Mouse (Mus musculus): ENCODE measurements around the gene Bpifb4. TPM values are rescaled to one million over a fixed set of nuclear protein-coding genes. Genes with fewer than 3 reads are reported as not detected.

Gene Bpifb4
- polyA plus RNA-seq, 1 experiment from 2014 or later: not detected

DNA sequence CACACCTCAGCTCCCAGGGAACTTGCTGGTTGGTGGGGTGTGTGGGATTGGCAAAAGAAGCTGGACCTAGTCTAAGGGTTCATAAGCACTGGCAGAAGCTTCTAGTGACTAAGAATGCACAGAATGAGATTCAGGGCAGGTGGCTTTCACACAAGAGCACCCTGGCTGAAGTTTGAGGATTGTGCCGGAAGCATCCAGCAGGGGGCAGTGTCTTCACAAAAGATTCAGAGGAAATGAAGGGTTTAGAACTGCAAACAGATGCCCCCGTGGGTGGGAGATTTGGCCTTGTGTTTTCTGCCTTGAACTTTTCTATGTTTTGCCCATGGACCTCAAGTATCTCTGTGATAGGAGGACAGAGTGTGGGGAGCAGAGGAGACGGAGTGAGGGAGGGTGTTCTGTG, 5.5 kb downstream of the Bpifb4 start:
- ATAC-seq: no peak
- DNase-seq (ENCODE audit: low read depth, low spot score): no peak
- in situ Hi-C loops (cut with MboI; ENCODE audit: low pct_unique_long_range_greater_than_20kb): no loop called here
- POLR2A ChIA-PET: no interaction called here
- peaks cover 3% of the 10 kb centered on the region for H3K27me3 ChIP-seq
- CTCF ChIA-PET: interaction anchor here (1.5 kb wide), 1 partner anchor 76 kb away, joined by 3 read pairs; no protein-coding TSS in a partner anchor
- TF ChIP-seq CTCF (IDR thresholded peaks at IDR 0.05): peak; percentile 73

DNA sequence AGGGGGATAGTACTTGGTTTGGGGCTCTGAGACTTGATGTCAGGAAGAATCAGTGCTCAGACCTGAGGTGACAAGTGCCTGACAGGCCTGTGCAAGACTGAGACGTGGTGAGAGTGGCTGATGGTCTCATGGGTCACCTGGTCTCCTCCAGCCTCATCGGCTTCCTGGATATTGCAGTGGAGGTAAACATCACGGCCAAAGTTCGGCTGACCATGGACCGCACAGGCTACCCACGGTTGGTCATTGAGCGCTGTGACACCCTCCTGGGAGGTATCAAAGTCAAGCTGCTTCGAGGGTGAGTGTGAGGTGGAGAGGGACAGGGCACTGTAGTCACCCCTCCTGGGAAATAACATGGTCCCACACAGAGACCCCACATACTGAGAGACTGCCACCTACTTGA, 6.6 kb downstream of the Bpifb4 start:
- in situ Hi-C loops (cut with MboI; ENCODE audit: low pct_unique_long_range_greater_than_20kb): no loop called here
- no peak for TF ChIP-seq CTCF (IDR thresholded peaks at IDR 0.05)
- peaks cover 3% of the 10 kb centered on the region for H3K27me3 ChIP-seq
- CTCF ChIA-PET: no interaction called here
- ATAC-seq: no peak
- no peak for DNase-seq (ENCODE audit: low read depth, low spot score)
- POLR2A ChIA-PET: no interaction called here

DNA sequence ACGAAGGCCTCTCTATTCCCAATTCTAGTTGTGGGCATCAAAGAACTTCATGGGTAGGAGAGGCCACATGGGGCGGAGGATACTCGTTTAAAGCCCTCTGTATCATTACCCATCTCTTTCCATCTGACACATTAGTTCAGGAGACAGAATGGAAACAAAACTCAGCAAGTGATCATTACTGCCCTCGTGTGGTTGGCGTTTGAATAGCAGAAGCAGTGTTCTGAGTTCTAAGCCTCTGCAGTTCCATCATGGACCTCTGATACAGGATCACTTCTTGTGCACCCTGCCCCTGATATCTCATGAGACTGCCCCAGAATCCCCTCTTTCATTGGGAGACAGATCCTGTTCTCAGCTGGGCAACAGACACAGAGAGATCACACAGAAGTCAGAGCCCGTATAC, 14.9 kb downstream of the Bpifb4 start:
- POLR2A ChIA-PET: no interaction called here
- peak; percentile 71 for TF ChIP-seq CTCF (IDR thresholded peaks at IDR 0.05)
- DNase-seq (ENCODE audit: low read depth, low spot score) (no peak), ATAC-seq (no peak)
- in situ Hi-C loops (cut with MboI; ENCODE audit: low pct_unique_long_range_greater_than_20kb): no loop called here
- CTCF ChIA-PET: interaction anchor here (0.7 to 1.3 kb wide), 3 partner anchors 9 to 283 kb away, joined by 3 to 4 read pairs (median 4); no protein-coding TSS in a partner anchor
- H3K27me3 ChIP-seq: no peaks in the 10 kb centered on the region

DNA sequence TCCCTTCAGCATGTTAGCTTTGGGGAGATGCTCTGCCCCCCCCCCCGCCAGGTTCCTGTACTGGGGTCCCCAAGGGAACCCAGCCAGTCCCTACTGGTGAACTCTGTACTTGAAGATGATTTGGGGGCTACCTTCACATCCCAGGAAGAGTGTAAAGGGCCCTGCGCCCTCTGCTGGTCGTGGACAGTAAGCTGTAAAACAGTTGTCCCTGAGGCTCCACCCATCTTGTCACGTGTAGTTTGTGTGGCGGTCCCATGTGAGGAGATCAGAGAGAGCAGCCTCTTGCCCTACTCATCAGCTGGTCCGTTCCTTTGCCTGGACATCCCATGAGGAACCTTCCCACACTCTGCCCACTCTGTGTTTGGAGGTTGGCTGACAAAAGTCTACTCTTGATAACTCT, 15.8 kb downstream of the Bpifb4 start:
- ATAC-seq: no peak
- DNase-seq (ENCODE audit: low read depth, low spot score): no peak
- ChIA-PET CTCF (interaction anchor here (0.7 to 1.3 kb wide), 4 partner anchors 8 to 284 kb away, joined by 3 to 4 read pairs (median 4); no protein-coding TSS in a partner anchor), POLR2A (no interaction called here)
- H3K27me3 ChIP-seq: no peaks in the 10 kb centered on the region
- in situ Hi-C loops (cut with MboI; ENCODE audit: low pct_unique_long_range_greater_than_20kb): no loop called here
- TF ChIP-seq CTCF (IDR thresholded peaks at IDR 0.05): peak; percentile 64

DNA sequence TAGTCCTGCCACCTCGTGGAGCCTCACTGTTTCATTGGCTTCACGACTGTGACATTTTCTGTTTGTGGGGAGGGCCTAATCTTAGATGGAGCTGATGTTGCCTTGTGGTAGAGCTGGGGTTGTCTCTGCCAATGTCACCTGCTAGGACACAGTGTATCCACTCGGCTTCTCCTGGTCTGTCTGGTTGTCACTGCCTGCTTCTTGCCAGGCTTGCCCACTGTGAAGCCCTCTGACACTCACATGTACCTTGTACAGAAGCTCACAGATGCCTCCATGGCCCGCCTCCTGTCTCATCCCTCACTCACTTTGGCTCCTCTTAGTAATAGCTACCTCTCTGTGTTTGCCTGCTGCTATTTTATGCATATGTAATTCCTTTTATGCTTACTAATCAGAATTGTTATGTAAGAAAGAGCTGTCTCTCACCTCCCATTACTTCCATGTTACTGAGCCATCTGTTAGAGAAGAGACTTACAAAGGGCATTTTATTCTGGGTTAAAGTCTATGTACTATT, 24.9 kb downstream of the Bpifb4 start:
- ChIA-PET POLR2A (no interaction called here), CTCF (no interaction called here)
- H3K27me3 ChIP-seq: peaks cover 5% of the 10 kb centered on the region
- in situ Hi-C loops (cut with MboI; ENCODE audit: low pct_unique_long_range_greater_than_20kb): no loop called here
- TF ChIP-seq CTCF (IDR thresholded peaks at IDR 0.05): no peak
- DNase-seq (ENCODE audit: low read depth, low spot score) (no peak), ATAC-seq (no peak)

DNA sequence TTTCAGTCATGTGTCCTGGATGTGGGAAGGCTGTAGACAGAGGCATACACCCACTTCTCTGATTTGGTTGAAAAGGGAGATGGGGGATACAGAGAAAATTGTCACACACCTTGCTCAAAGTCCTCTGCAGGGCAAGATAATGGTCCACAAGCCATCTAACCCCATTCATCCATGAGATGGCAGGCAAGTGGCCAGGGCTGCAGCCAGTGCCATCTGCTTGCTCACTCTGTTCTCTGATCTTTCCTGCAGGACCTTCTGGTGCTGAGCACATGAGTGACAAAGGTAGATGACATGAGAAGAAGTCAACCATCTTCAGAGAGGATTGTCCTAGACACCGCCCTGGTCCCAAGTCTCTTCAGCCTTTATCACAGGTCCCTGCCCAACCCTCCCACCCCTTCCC, 25.3 kb downstream of the Bpifb4 start:
- H3K27me3 ChIP-seq: peaks cover 5% of the 10 kb centered on the region
- in situ Hi-C loops (cut with MboI; ENCODE audit: low pct_unique_long_range_greater_than_20kb): no loop called here
- ChIA-PET POLR2A (no interaction called here), CTCF (no interaction called here)
- no peak for ATAC-seq
- no peak for DNase-seq (ENCODE audit: low read depth, low spot score)
- TF ChIP-seq CTCF (IDR thresholded peaks at IDR 0.05): no peak

DNA sequence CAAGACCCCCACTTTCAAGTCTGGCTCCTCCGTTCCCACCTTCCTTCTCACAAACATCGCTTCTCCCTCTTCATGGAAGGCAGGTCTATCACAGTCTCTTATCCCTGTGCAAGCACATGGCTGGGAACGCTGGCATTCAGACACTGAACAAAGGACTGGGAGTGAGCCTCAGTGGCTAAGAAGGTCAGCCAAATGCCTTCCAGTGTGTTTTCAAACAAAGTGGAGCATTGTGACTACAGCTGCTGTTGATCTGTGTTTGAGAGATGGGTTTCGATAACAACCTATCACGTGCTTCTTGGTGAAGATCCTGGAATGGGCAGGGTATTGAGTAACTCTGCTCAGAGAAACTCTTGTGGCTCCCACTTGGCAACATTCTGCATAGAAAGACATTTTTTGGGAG, 32.2 kb downstream of the Bpifb4 start:
- ATAC-seq (no peak), DNase-seq (ENCODE audit: low read depth, low spot score) (no peak)
- no peak for TF ChIP-seq CTCF (IDR thresholded peaks at IDR 0.05)
- ChIA-PET POLR2A (no interaction called here), CTCF (no interaction called here)
- H3K27me3 ChIP-seq: peaks cover 3% of the 10 kb centered on the region
- in situ Hi-C loops (cut with MboI; ENCODE audit: low pct_unique_long_range_greater_than_20kb): no loop called here

DNA sequence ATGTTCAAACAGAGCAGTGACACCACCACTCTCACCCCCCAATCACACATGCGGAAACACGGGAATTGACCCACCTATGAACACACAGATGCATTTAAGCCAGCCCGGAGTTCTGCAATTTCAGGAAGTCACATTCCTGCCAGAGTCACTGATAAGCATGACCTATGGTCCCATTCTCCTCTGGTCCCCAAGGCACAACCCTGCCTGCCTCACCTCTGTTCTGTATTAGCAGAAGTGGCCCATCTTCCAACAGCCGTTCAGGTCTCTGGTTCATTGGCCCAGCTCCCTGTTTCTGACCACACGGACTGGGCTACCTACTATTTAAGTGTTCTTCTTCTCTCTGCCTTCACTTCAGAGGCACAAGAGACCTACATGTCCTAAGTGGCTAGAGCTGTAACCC, 36.6 kb downstream of the Bpifb4 start, which contains the start of gene Bpifa6:
TSS of gene Bpifa6 (plus strand) at position 364 of the 400 bp plus-strand sequence.
- ATAC-seq (no peak), DNase-seq (ENCODE audit: low read depth, low spot score) (no peak)
- ChIA-PET POLR2A (no interaction called here), CTCF (interaction anchor here (1.0 kb wide), 1 partner anchor 9 kb away, joined by 3 read pairs; no protein-coding TSS in a partner anchor)
- in situ Hi-C loops (cut with MboI; ENCODE audit: low pct_unique_long_range_greater_than_20kb): no loop called here
- H3K27me3 ChIP-seq: peaks cover 10% of the 10 kb centered on the region
- no peak for TF ChIP-seq CTCF (IDR thresholded peaks at IDR 0.05)

DNA sequence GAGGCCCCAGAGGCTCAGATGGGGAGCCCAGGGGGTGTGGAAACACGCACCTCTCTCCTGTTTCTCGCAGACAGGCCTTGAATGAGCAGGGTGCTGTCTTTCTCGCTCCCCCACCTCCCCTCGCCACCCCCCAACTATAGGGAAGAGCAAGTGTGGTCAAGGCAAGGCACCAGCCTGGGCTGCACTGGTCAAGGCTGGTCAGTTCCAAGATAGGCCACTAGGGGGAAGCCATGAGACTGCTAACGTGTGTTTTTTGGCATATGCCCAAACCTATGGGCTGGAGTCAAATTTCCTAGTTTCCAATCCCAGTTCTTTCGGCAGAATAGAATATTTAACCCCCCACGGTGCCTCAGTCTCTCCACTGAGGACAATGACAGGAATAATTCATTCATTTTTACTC, 57.8 kb downstream of the Bpifb4 start:
- ChIA-PET POLR2A (no interaction called here), CTCF (interaction anchor here (1.1 kb wide), 1 partner anchor 10 kb away, joined by 3 read pairs; no protein-coding TSS in a partner anchor)
- peaks cover 20% of the 10 kb centered on the region for H3K27me3 ChIP-seq
- peak; percentile 81 for TF ChIP-seq CTCF (IDR thresholded peaks at IDR 0.05)
- no peak for ATAC-seq
- in situ Hi-C loops (cut with MboI; ENCODE audit: low pct_unique_long_range_greater_than_20kb): no loop called here
- peak; percentile 10 for DNase-seq (ENCODE audit: low read depth, low spot score)

DNA sequence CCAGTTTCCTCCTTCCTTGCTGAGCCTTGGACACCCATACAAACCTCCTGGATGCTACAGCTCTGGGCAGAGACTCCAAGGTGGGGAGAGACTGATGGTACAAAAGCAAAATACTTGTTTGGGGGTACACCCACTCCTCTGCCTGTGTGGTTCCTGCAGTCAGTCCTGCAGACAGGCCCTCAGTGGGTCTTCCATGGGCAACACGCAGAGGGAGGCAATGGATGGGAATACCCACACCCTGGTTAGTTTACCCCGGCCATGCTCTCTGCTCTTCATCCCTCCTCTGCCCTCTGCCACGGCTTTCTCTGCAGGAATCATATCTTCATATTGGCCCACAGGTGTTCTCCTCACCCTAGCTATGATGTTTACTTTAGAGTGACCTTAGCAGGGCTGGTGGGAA, 62.5 kb downstream of the Bpifb4 start:
- TF ChIP-seq CTCF (IDR thresholded peaks at IDR 0.05): no peak
- DNase-seq (ENCODE audit: low read depth, low spot score) (no peak), ATAC-seq (no peak)
- CTCF ChIA-PET: no interaction called here
- in situ Hi-C loops (cut with MboI; ENCODE audit: low pct_unique_long_range_greater_than_20kb): no loop called here
- H3K27me3 ChIP-seq: peaks cover 10% of the 10 kb centered on the region
- POLR2A ChIA-PET: no interaction called here

DNA sequence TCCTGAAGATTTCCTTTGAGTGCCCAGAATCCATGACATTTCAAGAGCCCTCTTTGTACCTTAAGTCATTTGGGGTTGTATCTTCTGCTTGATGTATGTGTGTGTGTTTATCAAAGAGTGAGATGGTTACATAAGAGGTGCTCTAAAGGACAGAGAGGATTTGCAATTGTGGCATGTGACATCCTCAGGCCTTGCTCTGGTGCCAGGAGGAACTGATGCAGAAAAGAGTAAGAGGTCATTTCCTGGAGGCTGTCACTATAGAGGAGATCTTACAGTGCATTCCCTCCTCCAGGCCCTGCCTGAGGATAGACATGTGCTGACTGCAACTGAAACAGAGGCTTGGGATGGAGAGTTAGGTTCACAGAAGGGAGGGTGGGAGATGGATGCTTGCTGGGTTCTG, 63.0 kb downstream of the Bpifb4 start:
- no peak for ATAC-seq
- ChIA-PET CTCF (no interaction called here), POLR2A (no interaction called here)
- peaks cover 10% of the 10 kb centered on the region for H3K27me3 ChIP-seq
- no peak for TF ChIP-seq CTCF (IDR thresholded peaks at IDR 0.05)
- DNase-seq (ENCODE audit: low read depth, low spot score): no peak
- in situ Hi-C loops (cut with MboI; ENCODE audit: low pct_unique_long_range_greater_than_20kb): no loop called here

DNA sequence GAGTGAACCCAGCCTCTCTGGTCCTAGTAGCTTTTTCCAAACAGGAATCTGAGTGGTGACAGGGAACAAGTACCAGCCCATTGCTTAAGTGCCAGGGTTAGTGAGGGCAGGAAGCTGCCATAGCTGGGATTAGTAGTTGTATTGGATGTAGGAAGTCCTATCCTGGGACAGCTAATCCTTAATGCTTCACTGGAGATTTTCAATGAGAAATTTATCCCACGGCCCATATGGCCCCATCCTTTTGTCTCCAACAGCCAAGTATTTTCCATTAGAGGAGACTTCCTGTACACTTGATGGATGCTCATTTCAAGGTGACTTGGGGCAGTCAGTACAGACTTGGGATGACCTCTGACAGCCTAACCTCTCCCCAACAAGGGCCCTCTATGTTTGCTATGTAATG, 66.4 kb downstream of the Bpifb4 start:
- H3K27me3 ChIP-seq: peaks cover 10% of the 10 kb centered on the region
- ChIA-PET CTCF (no interaction called here), POLR2A (no interaction called here)
- ATAC-seq: no peak
- no peak for TF ChIP-seq CTCF (IDR thresholded peaks at IDR 0.05)
- in situ Hi-C loops (cut with MboI; ENCODE audit: low pct_unique_long_range_greater_than_20kb): no loop called here
- DNase-seq (ENCODE audit: low read depth, low spot score): no peak
